Mouse (Mus musculus): Measurements from ENCODE around the gene Hmg20b.

DNA sequence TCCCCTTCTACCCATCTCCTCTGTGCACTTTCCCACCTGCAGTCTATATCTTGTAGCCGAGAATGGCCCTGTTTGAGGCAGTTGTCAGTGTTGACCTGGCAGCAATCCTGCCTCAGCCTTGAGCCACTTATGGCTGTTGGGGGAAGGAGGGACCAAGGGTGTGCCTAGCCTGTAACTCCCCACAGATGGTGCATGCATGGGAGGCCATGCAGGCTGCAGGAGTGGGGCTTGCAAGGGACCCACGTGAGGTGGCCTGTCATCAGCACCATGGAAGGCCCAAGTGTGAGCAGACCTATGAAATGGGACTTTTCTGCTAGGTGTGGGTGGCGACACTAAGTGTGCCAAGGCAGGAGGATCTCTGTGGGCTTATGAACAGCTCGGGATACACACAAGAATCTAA lies 14.8 kb upstream of the Hmg20b start:
- TF ChIP-seq EP300 (IDR thresholded peaks at IDR 0.05) (no peak), CTCF (IDR thresholded peaks at IDR 0.05) (no peak)

Measured in lung, postnatal 0 days (tissue).